ENCODE assay signal across 12 mouse cellular contexts in the genomic region with DNA sequence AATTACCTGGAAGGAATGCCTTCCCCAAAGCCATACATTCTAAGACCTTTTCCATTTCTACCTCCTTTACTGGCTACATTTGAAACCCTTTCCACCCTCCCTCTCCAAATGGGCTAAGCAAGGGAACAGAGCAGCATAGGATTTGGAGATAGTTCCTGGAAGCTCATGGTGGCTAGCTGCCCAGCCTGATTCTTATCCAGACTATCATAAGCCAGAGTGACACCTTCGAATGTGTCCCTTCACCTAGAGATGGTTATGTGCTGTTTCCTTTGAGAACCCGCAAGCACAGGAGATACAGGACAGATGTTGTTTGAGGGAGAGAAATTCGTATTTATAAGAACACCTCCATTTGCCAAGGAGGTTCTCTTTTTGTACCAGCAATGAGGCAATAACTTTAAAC.
"Had no signal": no experiment of that assay in that cellular context is flagged by ENCODE, and none has a peak within 500 bp of the region (broad histone marks: within the 10 kb centered on the region; RNA-seq: fewer than 3 reads in every experiment).

No protein-coding gene starts in this region.

- DNase-seq: liver, postnatal 0 days; lung, adult 2 months; lung, postnatal 14 days; lung, postnatal 36 days; retina, postnatal 1 day; right cerebral cortex, adult 18-20 months; right cerebral cortex, postnatal 25 days; right cerebral cortex, postnatal 4 days; spleen, adult 18-20 months; thymus, adult 2 months; thymus, postnatal 25 days; thymus, postnatal 4 days had no signal
